Mouse (Mus musculus): ENCODE measurements around the gene Gm29423.
"Not testable (repeated sequence)": the region's sequence is repeated elsewhere in the genome, so short reads cannot be mapped to it uniquely, and the experiment has no call there.

Gene Gm29423

DNA sequence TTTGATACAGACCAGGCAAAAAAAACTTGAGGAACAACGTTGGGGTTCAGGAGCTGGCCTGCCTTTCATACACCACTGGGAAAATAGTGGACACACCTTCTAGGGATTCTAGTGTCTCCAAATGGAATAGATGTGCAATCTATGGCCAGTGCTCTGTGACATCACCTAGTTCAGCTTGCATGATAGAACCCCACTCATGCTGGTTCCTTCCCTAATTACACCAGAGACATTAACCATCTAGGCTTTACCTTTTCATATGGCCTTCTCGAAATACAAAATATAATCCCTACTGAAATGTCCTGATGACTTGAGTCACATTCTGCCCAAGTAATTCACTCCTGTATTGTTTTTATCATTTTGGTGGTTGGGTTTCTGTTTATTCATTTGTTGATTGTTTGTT lies at the start of gene Gm29423, which contains the start of gene Gm29644:
TSS of gene Gm29423 (minus strand) at position 101 of the 400 bp plus-strand sequence.
TSS of gene Gm29644 (minus strand) at position 157 of the 400 bp plus-strand sequence.
- in situ Hi-C loops (cut with MseI, MboI): not testable (repeated sequence)

DNA sequence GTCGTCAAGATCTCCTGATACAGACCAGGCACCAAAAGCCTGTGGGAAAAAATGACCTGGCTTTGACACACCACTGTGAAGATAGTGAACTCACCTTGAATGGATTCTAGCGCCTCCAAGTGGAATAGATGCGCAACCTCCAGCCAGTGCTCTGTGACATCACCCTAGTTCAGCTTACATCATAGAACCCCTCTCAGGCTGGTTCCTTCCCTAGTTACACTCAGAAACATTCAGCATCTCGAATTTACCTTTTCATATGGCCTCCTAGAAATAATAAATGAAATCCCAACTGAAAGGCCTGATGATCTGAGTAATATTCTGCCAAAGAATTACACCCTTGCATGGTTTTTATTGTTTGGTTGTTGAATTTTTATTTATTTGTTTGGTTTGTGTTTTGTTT lies 29.5 kb downstream of the Gm29423 start, which contains the start of gene Gm21118:
TSS of gene Gm21118 (minus strand) at position 101 of the 400 bp plus-strand sequence.
- in situ Hi-C loops (cut with MseI, MboI): not testable (repeated sequence)
